Mouse (Mus musculus) right cerebral cortex, postnatal 25 days (tissue): ENCODE data around the gene Dennd1b.

Experiments
- DNase-seq: peaks from one replicate; pipeline ENCODE4 v3.0.0; 2022

Gene Dennd1b

GRCm38 (mm10) chr1:139090744-139091143, 127.5 kb downstream of the Dennd1b start:
- no peak for DNase-seq

DNA sequence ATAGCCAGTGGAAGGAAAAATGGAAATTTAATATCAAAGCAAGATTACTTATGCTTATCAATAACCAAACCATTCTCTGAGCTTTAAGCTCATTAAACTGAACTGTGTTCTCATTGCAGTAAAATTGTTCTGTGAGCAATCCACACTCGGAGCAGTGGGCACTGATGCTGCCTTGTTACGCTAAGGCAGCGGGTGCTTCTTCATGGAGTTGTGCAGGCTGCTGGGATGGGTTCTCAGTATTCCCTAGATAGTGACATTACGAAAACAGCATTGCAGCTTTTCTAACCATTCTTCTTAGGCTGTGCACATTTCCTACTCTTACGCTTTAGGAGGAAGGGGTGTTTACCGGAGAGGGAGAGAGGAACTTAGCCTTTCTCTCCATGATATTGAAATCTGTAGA, 128.5 kb downstream of the Dennd1b start:
- no peak for DNase-seq

DNA sequence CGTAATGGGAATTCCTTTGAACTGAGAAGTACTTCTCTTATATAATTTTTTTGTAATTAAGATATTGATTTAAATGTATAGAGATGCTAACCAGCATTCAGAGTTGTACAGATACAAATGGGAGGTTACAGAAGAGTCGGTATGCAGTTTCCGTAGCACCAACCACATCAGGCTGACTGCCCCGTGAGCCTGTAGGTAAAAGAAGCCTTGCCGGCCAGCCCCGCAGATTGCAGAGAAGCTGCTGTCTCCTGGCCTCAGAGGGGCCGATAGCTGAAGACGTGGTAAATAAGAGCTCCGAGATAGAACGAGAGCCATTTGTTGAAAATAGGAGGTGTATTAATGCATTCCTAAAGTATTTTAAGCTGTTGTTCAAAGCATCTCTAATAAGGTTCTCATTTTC, 128.9 kb downstream of the Dennd1b start:
- no peak for DNase-seq

GRCm38 (mm10) chr1:139092722-139093121, 129.5 kb downstream of the Dennd1b start:
- no peak for DNase-seq

DNA sequence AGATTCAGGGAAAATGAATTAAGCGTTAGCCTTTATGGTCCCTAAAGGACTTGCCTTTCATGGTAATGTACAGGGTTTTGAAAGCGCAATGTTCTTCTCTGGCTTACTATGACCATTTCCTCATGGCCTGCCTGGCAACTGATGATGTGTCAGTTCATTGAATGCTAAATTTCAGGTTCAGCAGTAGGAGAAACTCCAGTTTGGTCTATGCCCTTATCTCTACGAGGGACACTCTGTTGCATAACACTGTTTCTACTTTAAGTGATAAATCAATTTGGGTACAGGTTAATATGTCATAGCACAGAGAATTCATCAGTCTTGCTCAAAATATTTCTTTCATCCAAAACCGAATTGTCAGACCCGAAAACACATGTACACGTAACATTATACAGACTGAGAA, 133.1 kb downstream of the Dennd1b start:
- no peak for DNase-seq

- no peak for DNase-seq
Observed at GRCm38 (mm10) chr1:139098088-139098487, 134.9 kb downstream of the Dennd1b start.

GRCm38 (mm10) chr1:139101725-139102124, 138.5 kb downstream of the Dennd1b start:
- no peak for DNase-seq

DNA sequence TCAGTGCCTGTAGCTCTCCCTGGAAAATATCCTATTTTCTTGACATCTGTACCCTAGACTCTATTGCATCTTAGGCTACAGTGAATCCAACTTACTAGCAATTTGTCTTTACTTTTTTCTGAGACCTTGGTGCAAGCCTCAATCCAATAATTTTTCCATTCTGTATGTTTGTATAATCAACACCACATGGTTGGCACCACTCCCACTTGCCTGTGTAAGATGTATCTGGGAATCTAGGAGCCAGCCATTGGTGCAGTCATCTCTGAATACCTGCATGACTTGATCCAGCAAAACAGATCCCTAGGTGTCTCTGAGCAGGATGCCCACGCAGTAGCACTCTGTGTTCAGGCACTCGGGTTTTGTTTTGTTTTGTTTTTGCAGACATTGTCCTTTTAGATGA, 145.0 kb downstream of the Dennd1b start:
- no peak for DNase-seq

DNA sequence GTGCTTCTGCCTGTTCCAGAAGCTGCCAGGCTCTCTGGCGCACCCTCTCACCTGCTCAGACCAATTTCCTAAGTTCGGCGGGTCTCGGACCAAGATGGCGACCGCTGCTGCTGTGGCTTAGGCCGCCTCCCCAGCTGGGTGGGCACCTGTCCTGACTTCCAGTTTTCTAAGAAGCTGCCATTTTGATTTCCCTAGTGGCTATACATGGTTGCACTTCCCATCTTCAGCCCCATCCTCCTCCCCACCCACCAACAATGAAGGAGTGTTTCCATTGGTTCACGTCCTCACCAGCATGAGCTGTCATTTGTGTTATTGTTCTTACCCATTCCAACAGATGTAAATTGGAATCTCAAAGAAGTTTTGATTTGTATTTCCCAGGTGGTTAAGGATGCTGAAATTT, 159.4 kb downstream of the Dennd1b start:
- no peak for DNase-seq

DNA sequence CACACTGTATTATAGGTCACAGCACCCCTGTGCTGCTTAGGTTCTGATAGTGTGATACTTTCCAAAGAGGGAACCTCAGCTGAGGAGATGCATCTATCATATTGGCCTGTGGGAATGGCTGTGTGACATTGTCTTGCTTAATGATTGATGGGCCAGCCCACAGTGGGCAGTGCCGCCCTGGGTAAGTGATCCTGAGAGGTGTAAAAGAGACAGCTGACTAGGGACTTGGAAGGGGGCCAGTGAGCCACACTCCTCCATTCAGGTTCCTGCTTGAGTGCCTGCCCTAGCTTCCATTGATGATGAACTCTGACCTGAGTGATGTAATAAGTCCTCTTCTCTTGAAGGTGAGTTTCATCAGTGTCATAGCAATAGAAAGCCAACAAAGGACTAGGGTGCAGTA, 176.4 kb downstream of the Dennd1b start:
- no peak for DNase-seq

DNA sequence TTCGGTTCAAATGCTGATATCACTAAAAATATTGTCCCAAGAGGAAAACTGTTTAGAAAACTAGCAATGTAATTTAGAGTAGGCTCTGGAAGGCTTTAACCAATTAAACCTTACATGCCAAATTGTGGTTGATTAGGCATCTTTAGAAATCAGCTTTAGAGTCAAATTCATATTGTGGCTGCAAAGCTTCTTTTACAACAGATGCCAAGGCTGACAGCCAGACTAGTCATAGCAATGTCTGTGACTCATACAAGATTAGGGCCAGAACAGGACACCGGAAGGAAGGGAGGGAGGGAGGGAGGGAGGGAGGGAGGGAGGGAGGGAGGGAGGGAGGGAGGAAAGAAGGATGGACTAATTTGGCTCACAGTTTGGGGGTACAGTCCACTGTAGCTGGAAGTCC, 182.3 kb downstream of the Dennd1b start:
- no peak for DNase-seq

DNA sequence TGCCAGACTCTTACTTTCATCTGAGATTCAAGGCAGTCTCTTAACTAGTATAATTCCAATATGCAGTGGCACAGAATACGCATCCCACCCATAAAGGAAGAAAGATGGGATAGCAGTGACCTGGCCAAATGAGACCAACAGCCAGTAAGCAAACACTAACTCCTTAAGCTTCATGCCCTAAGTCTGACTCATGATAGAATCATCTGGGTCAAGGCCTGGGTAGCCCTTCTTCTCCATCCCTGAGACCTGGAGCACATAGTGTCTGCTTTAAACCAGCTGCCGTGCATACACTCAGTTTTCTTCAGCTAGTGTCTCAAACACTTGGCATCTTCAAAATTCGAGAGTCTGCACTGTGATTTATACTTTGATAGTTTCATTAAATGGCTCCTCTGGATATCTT, 183.1 kb downstream of the Dennd1b start:
- DNase-seq = no peak

GRCm38 (mm10) chr1:139153006-139153405, 189.8 kb downstream of the Dennd1b start:
- no peak for DNase-seq

- no peak for DNase-seq
Observed at GRCm38 (mm10) chr1:139153493-139153892, 190.3 kb downstream of the Dennd1b start.

DNA sequence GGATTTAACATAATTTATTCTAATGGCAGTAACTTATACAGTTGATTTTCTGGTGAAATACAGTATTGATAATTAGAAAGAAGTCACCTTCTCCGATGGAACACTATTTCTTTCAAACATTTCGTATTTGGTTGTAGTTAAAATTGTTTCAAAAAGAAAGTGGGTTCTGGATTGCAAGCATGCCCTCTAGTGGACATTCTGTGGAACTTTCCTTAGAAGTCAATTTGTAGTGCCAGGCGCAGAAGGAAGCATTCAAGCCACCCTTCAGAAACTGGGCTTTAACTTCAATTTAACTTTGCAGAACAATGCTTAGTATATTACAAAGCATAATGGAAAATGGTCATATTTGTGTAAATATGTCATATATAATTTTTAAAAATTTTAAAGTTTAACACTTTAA, 193.2 kb downstream of the Dennd1b start:
- no peak for DNase-seq

DNA sequence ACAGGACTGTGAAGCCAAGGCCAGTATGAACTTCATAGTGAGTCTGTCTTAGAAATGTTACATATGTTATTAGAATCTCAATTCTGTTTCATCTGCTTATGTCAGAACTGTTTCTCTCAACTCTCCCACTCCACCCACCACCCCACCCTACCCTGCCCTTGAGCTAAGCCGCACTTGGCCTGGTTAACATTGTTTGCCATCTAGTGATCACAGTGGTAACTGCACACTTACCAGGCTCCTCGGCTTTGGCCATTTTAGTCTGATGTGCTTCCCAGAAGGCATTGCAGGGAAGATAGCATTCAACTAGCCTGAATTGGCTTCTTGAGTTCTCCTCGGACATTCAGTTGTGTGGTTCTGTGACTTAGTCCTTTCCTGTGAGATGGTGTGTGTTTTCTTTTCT, 198.4 kb downstream of the Dennd1b start:
- DNase-seq = no peak

DNA sequence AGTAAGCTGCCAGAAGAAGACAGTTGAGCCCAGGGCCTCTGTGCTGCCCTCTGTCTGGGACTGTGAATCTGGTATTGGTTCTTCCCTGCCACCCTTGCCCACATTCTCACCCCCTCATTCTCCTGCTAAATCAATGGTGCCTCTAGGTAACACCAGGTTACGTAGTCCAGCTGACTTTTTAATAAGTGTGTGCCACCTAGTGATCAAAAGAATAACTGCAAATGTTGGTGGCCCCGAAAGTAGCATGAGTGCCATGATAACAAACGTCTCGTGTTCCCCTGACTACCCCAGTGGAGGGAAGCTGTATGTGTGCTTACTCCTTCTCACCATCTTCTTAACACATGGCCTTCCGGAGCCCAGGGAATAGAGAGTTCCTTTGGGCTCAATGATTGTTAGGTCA, 199.6 kb downstream of the Dennd1b start:
- DNase-seq = no peak

DNA sequence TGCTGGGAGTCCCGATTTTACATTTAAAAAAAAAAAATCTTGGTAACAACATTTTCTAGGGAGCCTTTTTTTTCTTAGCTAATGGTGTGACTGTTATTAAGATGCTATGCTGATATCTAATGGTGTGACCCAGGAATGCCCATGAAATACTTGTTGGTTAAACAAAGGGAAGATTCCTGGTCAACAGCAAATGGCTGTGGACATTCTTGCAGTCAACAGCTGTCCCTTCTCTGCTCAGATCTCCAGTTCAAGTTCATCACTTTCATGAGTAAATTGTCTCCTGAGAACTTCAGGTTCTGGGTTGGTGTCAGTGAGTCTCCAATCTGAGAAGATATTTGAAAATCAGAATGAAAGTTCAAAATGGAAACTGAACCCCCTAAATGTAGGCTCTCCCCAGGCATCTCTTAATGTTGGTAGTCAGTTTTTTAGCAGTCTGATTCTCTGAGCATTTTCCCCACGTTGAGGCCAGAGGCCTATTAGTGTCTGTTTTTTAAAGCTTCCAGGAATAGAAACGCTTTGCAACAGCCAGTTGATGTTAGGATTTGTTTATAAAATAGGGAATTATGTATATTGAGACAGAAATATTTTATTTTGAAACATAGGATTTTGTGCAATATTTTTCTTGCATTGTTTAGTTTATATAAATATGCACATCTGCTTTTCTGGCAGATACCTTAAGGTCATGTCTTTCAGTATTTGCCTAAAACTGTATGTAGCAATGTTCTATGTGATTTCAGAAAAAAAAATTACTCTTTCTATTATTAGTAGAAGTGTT, 211.0 kb downstream of the Dennd1b start:
- DNase-seq = no peak

DNA sequence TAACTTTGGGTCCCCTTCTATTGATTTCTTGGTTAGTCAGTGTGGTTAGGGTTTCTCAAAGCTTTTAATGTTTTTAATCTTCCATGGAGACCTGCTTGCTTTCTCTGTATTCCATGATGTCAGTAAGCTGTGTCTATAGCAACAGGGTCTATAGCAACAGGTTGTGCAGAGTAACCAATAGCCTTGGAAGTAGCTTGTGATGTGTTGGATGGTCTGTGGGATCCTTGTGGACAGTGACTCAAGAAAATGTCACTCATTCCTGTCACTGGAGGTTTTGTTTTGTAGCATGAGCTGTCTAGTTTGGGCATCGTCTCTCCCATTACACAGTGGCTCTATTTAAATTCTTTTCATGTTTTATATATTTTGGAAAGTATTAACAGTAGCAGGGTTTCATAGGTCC, 216.5 kb downstream of the Dennd1b start:
- DNase-seq = no peak

DNA sequence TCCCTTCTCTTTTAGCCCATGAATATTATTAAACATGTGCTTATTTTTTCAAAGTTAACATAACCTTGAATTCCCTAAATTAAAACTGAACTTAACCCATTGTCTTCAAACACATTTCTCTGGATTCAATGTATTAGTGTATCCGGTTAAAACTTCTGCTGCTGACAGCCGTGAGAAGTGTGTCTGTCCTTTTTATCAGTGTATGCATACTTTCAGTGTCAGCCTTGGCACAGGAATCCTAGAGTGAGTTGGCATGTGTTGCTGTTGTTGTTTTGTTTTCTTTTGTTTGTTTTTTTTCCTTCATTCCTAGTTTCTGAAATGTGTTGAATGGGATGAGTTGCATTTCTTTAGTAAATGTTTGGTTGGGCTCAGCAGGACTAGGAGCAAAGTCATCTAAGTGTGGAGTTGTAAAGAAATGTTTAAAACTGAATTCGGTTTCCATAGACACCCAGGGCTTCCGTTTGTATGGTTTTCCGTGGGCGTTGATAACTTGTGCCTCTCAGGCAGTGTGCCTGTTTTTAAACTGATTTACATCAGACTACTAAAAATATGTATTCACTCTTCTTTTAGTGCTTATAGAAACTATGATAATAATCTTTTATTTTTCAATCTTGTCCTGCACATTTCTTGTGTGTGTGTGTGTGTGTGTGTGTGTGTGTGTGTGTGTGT, 217.4 kb downstream of the Dennd1b start:
- no peak for DNase-seq

GRCm38 (mm10) chr1:139192635-139193034, 229.4 kb downstream of the Dennd1b start:
- no peak for DNase-seq

DNA sequence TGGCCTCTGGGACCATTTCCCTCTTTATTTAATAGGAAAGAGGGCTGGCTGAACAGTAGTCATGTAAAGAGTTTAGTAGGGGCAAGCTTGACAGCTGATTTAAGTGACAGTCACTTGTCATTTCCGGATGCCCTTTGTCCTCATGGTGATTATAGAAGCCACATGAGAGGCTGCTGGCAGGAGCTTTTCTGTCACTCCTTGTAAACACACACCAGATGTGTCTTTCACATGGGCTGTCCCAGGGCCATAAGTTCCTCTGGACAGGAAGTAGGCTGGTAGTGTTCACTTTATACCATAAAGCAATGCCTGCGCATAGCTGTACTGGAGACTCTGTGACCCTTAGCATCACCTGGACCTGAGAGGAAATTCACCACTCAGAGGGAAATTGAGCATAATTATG, 230.8 kb downstream of the Dennd1b start:
- DNase-seq = no peak

DNA sequence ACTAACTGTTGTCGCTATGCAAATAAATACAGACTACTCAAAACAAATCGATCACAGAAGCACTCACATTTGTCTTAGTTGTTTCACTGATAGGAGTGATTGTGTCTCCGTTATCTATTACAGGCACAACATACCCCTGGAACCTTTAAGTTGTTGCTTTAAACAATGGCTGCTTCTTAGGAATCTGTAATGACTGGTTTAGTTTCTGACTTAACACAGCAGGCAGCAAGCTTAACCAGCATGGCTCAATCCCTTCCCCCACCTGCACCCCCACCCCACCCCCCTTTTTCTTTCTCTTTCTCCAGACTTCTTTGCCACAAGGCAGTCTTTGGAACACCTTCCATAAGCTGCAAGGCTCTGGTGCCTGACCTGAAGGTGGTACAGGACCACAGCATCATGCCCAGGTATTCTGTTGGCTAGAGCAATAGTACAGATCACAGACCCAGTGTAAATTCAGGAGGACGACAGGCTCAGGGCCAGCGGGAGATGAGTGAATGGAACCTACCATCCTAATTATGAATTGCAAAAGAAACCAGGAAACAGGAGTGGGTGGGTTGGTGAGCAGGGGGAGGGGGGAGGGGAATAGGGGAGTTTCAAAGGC, 231.3 kb downstream of the Dennd1b start:
- no peak for DNase-seq

DNA sequence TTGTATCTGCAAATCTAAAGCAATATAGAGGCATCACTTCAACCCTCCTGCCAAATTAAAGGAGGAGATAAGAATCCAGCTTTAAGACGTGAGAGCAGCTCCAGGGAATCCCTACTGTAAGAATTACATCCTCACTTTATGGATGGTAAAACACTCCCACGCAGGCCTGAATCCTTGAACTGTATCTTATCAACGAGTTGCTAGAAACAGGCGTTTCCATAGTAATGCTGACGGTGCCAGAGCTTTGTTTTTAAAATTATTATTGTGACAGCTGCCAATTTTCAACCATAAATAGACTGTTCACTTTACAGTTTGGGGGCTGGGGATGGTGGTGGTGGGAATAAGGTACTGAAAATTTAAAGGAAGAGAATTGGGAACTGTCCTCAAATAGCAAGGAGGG, 239.8 kb downstream of the Dennd1b start:
- DNase-seq = no peak
